Mouse (Mus musculus) thymus, adult 18-20 months (tissue): ENCODE measurements around the gene Rnf4.

Experiments
- DNase-seq, 2 experiments: peaks; one replicate each; pipeline ENCODE4 v3.0.0; 2022; ENCODE audit warnings: mixed read lengths in 2 of 2

Rnf4 gene

DNA sequence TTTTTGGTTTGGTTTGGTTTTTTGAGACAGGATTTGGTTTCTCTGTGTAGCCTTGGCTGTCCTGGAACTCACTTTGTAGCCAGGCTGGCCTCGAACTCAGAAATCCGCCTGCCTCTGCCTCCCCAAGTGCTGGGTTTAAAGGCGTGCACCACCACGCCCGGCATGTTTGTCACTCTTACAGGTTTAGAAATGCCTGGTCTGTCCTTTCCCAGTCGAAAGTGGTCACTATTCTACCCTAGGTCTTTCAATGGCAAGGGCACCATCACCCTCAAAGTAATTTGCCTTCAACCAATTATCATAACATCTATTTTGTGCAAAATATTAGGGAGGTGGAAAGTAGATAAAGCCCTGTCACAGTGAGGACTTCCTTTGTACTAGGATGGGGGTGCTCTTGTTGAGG, 4.2 kb downstream of the Rnf4 start:
- DNase-seq, result no peak

DNA sequence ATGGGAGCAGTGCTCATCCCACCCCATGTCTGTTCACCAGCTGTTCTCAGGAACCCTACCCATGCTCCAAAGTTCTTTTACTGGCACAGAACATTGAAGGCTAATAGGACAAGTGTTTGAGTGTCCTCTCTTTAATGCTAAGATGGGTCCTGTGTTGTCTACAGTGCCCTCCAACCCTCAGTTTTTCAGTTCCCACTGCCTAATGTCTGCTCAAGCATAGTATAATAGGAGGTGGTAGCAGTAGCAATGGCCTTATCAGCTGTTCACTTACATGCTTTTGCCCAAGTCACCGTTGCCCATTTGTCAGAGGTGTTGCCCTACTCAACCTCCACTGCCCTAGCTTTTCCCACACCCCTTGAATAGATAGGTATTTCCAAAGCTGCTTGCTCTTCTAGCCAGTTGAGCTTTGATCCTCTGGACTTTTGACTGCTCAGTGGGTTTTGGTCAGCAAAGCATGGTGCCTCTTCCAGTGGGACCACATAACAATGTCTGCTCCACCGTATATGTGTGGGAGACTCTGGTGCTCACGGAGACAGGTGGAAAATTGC, 16.1 kb downstream of the Rnf4 start:
- DNase-seq, result no peak

- no peak for DNase-seq
Measured at GRCm38 (mm10) chr5:34360261-34360660, 24.2 kb downstream of the Rnf4 start.

DNA sequence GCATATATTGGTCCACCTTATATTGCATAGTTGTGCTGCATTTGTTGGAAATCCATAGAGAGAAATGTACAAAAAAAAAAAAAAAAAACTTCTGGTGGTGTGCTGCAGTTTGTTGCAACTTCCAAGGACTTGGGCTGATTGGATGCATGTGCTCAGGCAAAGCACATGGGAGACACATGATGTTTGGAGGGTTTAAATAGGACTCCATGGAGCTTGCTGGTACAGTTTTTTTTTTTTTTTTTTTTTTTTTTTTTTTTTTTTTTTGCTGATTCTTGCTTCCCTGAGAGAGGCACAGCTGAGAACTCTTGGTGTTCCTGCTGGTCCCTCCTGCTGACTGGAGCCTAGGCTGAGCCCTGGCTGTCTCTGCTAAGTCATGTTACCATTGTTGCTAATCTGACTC, 27.0 kb downstream of the Rnf4 start:
- no peak for DNase-seq

DNA sequence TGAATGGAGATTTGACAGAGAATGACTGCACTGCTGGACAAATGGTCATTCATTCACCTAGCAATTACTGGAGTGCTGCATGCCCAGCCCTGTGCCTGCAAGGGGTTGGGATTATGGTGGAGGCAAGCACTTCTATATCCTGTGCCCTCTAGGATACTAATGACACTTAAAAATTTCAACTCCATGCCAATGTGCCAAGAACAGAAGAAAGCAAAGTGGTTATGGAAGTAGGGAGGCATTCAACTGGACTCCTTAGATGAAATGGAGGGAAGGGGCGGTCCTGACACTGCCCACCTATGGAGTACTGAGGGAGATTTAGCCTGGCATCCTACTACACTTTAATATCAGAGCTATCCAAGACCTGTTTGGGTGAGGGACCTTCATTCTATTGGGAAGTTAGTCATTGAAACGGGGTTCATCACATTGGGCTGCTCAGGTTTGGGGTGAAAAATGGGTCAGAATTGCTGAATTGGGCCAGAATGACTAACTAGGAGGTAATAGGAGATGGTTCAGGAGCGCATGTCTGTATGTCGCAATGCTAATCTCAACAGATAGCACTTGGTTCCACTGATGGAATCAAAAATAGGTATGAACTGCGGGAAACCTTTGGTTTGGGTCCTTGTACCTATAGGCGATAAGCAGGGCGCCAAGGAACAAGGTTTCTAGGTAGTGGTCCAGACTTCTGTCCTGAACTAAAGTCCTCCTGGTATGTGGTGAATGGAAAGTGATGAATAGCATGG, 32.6 kb downstream of the Rnf4 start:
- DNase-seq, result no peak

DNA sequence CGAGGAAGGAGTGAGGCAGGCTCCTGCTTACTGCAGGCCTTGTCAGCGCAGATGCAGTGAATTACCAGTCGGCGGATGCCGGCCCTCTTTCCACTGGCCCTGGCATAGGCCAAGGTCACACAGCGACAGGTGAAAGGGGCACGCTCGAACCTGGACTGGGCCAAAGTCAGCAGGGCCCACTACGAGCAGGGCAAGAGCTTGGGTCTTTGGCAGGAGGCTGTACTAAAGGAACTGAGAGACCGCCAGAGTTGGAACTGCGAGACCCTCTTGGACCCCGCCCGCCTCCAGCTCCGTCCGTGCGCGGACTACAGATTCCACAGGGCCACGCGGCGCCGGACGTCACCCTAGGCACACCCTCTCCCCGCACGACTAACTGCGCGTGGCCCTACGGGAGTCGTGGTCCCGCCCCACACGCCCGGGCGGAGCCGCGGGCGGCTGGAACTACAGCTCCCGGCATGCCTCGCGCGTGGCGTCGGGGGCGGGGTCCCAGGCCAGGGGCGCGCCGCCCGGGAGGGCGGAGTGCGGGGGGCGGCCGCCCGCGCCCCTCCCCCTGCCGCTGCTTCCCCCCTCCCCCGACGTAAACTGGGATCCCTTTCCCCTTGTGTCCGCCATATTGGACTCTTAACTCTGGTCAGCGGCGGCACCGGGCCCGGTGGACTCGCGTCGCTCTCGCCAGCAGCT, 33.4 kb downstream of the Rnf4 start, which contains the start of gene Fam193a:
Fam193a (plus strand) TSS at position 593 of the 681 bp plus-strand sequence.
- DNase-seq, result peak; percentile 95

GRCm38 (mm10) chr5:34370022-34370823, 34.1 kb downstream of the Rnf4 start:
- peak; percentile 28 to 51 for DNase-seq

DNA sequence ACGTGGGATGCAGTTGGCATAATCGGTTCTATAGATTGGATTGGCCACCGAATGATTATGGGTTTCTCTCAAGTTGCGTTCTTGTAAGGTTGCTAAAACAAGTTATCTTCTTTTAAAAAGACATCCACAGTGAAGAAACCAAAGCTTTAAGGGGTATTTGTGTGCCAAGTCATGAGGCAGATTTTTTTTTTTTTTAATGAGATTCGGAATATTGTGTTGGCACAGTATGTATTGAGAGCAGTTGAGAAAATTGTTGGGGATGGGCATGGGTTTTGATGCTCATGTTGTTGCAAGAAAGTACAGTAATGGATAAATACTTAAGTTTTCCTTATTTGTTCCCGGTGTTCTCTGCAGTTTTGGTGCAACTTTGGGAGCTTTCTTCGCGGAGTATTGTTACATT, 34.8 kb downstream of the Rnf4 start:
- no peak for DNase-seq

- no peak for DNase-seq
Measured at GRCm38 (mm10) chr5:34372141-34372540, 36.1 kb downstream of the Rnf4 start.

DNA sequence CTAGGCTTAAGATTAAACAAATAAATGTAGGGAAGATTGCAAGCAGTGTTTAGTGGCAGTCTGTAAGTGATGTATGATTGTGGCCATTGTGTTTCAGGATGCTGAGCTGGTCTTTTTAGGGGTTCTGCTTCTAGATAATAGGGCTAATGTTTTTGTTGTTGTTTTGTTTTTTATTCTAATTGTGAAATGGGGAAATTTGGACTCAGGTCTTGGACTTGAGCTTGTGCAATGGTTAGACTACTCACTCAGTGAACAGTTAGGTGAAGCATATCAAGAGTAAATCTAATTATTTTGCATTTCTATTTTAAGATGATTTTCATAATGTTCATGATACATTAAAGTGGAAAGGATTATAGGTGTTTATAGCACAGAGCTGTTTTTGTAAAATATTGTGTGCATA, 36.5 kb downstream of the Rnf4 start:
- no peak for DNase-seq

- DNase-seq, result no peak
Measured at GRCm38 (mm10) chr5:34378787-34379186, 42.7 kb downstream of the Rnf4 start.

DNA sequence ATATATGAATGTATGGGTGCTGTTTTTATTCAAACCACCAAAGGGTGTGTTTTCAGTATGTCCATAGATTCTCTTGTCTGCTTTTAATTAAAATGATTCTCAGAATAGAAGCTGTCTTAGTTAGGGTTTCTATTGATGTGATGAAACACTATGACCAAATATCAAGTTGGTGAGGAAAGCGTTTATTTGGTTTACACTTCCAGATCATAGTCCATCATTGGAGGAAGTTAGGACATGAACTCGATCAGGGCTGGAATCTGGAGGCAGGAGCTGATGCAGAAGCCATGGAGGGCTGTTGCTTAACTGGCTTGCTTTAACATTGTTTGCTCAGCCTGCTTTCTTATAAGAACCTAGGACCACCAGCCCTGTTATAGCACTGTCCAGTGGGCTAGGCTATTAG, 45.6 kb downstream of the Rnf4 start:
- DNase-seq, result no peak

- DNase-seq, result no peak
Measured at GRCm38 (mm10) chr5:34385616-34386015, 49.5 kb downstream of the Rnf4 start.

DNA sequence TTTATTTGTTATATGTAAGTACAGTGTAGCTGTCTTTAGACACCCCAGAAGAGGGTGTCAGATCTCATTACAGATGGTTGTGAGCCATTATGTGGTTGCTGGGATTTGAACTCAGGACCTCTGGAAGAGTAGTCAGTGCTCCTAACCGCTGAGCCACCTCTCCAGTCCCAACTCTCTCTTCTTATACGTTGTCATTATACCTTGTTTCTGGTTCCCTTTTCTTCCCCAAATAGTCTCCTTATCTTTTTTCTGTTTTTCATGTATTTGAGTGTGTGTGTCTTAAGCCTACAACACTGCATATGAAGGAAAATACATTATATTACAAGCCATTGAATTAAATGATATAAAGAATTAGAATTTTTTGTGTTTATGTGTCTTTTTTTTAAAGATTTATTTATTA, 50.7 kb downstream of the Rnf4 start:
- no peak for DNase-seq

- no peak for DNase-seq
Measured at GRCm38 (mm10) chr5:34393251-34393650, 57.2 kb downstream of the Rnf4 start.

DNA sequence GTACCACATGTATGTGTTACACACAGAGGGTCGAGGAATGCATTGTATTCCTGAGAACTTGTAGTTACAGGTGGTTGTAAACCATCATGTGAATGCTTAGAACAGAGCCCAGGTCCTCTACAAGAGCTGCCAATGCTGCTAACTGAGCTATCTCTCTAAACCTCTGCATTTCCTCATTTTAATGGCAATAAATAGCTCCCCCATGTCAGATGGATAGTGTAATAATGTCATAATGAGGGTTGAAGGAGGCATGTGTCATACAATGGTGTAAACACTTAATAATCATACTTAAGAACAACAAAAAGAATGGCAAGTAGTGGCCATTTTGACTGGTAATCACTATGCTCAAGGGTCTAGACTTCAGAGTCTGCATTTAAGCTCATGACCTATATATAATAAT, 59.3 kb downstream of the Rnf4 start:
- DNase-seq, result no peak

GRCm38 (mm10) chr5:34395850-34396540, 59.9 kb downstream of the Rnf4 start:
- DNase-seq, result no peak

DNA sequence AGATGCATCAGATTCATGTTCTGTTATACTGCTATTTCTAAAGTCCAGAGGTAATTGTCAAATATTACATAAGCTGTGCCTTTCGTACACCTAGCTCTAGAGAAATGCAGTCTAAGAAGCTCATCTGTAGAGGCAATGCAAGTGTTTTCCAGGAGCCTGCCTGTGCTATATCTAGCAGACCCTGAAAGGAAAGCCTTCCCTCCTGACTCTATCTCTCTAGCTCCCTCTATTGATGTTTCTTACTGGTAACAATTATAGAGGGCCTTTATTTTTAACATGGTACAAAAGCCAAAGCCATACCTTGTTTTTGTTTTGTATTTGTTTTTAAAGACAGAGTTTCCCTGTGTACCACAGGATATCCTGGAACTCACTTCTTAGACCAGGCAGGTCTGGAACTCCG, 61.8 kb downstream of the Rnf4 start:
- no peak for DNase-seq

DNA sequence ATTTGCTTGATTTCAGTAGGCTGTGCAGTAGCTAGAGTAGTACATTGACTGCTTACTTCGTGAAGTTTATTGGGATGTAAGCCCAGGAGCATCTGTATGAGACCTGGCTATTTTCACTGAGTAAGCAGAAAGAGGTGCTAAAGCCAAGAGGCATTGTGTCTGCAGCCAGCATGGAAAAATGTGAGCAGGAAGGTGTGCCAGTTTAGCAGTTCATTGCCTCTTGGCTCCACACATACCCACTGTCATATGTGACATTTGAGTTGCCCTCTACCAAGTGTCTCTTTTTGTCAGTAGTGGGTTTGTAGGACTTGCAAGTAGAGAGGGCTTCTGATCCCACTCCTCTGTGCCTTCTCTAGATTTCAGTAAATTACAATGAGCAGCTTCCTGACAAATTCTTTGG, 62.2 kb downstream of the Rnf4 start:
- no peak for DNase-seq
